Mouse (Mus musculus) midbrain, embryonic 16.5 days (tissue): ENCODE measurements around the gene Ahnak. TPM values are rescaled to one million over a fixed set of nuclear protein-coding genes. Genes with fewer than 3 reads are reported as not detected.

Experiments
- ATAC-seq: fragments of 200-750 bp; cut with Nextera tagmentation; 2 replicates; pipeline ENCODE4 v1.8.0; 2017; ENCODE audit warnings: moderate TSS enrichment
- H3K27ac ChIP-seq: fragments of 300-500 bp; sonication (generic); 2 replicates; pipeline ENCODE4 v1.5.1; 2014; ENCODE audit warnings: mild to moderate bottlenecking, low read length, mixed read lengths
- H3K27me3 ChIP-seq: fragments of 300-500 bp; sonication (generic); 2 replicates; pipeline ENCODE4 v1.6.1; 2014; ENCODE audit warnings: low read depth, low read length, mixed read lengths; ENCODE audit not compliant: control insufficient read depth, insufficient read depth
- H3K36me3 ChIP-seq: fragments of 300-500 bp; sonication (generic); 2 replicates; pipeline ENCODE4 v1.6.1; 2014; ENCODE audit warnings: mild to moderate bottlenecking, low read length, moderate library complexity, mixed read lengths; ENCODE audit not compliant: control insufficient read depth, insufficient read depth
- H3K4me1 ChIP-seq: fragments of 300-500 bp; sonication (generic); 2 replicates; pipeline ENCODE4 v1.6.1; 2014; ENCODE audit warnings: mild to moderate bottlenecking, low read length, mixed read lengths; ENCODE audit not compliant: control insufficient read depth, insufficient read depth
- H3K4me2 ChIP-seq: fragments of 300-500 bp; sonication (generic); 2 replicates; pipeline ENCODE4 v1.6.1; 2014; ENCODE audit warnings: mild to moderate bottlenecking, low read length, mixed read lengths
- H3K4me3 ChIP-seq: fragments of 300-500 bp; sonication (generic); 2 replicates; pipeline ENCODE4 v1.5.1; 2014; ENCODE audit warnings: low read depth, mild to moderate bottlenecking, low read length, moderate library complexity, mixed read lengths
- H3K9ac ChIP-seq: fragments of 300-500 bp; sonication (generic); 2 replicates; pipeline ENCODE4 v1.6.1; 2014; ENCODE audit warnings: low read depth, low read length, mixed read lengths
- H3K9me3 ChIP-seq: fragments of 300-500 bp; sonication (generic); replicated peaks from 2 replicates; pipeline ENCODE4 v1.6.1; 2014; ENCODE audit warnings: mild to moderate bottlenecking, low read length, mixed read lengths; ENCODE audit not compliant: control insufficient read depth, poor library complexity, severe bottlenecking
- WGBS: fragments of 180-500 bp; shearing (Covaris S2); extraction: QIAGEN DNeasy Blood & Tissue Kit; methylation state at CpG from one replicate; pipeline ENCODE4 v1.1.7; 2014; 5-methylcytosine and 5-hydroxymethylcytosine counted together
- polyA plus RNA-seq: library from polyadenylated mRNA; unstranded; fragments of >200 nt; fragmentation: Nextera tagmentation; extraction: Ambion mirVana; gene quantifications from 2 replicates; pipeline ENCODE4 v1.2.1, GENCODE M21; 2015

Gene Ahnak
- 2.7 and 3.2 TPM in 2 replicates for polyA plus RNA-seq

DNA sequence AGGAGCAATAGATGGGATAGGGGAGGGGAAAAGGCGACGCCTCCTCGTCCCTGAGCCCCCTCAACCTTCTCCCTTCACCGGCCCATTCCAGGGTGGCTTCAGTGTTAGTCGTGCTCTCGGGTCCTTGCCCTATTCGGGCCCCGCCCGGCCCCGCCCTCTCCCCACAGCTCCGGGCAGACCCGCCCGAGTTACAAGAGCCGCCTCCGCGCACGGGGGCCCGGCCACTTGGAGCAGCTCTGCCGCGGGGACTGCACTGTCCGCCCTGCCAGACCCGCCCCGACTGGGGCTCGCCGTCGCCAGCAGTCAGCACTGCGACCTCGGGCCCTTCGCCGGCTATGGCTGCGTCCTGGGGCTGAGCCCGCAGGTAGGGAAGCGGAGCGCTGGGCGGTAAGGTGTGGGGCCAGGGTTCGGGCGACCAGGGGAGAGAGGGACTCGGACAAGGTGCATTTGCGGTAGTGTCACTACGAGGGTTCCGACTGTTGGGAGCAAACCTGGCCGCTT is at the start of gene Ahnak:
TSS of gene Ahnak (plus strand) at position 219 of the 501 bp plus-strand sequence.
- Histone ChIP-seq H3K9ac (peak within 1 kb of the TSS; percentile 59), H3K4me1 (peaks cover 29% of the 10 kb centered on the region), H3K27ac (no peak within 1 kb of the TSS), H3K4me3 (peak within 1 kb of the TSS; percentile 41), H3K27me3 (peaks cover 13% of the 10 kb centered on the region), H3K4me2 (peak within 1 kb of the TSS; percentile 66), H3K36me3 (no peaks in the 10 kb centered on the region), H3K9me3 (no peaks in the 10 kb centered on the region)
- WGBS, result under 1% methylated on average over 36 of the region's 42 CpGs
- ATAC-seq, result 0 out of 2 replicates have a peak, but pooled peaks have one; percentile 9

DNA sequence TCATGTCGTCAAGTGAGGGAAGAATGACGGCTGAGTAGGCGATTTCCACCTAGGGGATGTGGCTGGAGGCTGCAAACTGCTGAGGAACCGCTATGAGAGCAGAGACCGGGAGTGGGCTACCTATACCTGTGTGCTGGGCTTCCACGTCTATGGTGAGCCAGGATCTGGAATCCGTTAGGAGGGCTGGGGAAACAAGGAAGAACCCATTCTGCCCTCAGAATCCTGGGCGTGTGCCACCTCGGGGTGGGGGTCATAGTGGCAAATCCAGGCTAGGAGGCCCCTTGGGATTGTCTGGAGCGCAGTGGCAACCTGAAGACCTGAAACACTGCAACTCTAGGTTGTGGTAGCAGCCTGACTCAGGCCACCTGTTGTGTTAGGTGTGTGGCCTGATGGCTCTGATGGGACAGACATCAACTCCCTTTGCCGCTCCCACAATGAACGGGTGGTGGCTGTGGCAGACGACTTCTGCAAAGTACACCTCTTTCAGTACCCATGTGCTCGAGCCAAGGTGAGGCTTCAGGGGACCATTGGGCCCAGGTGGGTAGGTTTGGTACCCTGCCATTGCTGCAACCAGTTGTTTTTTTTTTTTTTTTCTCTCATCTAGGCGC is 48.5 kb upstream of the Ahnak start:
- no peak overlapping the region for H3K4me2 ChIP-seq
- no peak overlapping the region for H3K4me3 ChIP-seq
- H3K9me3 ChIP-seq, result no peaks in the 10 kb centered on the region
- H3K27ac ChIP-seq, result no peak overlapping the region
- H3K27me3 ChIP-seq, result no peaks in the 10 kb centered on the region
- ATAC-seq, result no peak
- WGBS, result 81% methylated on average over 15 of the region's 15 CpGs
- peaks cover 6% of the 10 kb centered on the region for H3K36me3 ChIP-seq
- H3K9ac ChIP-seq, result no peak overlapping the region
- H3K4me1 ChIP-seq, result peaks cover 28% of the 10 kb centered on the region

DNA sequence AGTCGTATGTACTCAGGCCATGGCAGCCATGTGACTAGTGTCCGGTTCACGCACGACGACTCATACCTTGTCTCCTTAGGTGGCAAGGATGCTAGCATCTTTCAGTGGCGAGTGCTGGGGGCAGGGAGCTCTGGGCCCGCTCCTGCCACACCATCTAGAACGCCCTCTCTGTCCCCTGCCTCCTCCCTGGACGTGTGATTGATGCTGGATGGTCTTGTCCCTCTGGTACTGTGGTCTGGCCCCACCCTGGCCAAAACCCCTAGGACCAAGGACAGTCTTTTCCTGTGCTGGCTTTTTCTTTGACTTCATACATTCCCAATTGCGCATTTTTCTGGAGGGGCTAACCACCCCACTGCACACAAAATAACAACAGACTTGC is 48.0 kb upstream of the Ahnak start:
- 34% methylated on average over 10 of the region's 10 CpGs for WGBS
- H3K36me3 ChIP-seq, result peaks cover 11% of the 10 kb centered on the region
- peak overlapping the region; percentile 64 for H3K9ac ChIP-seq
- no peaks in the 10 kb centered on the region for H3K27me3 ChIP-seq
- peak overlapping the region; percentile 92 for H3K4me3 ChIP-seq
- ATAC-seq, result peak; percentile 51
- no peaks in the 10 kb centered on the region for H3K9me3 ChIP-seq
- peak overlapping the region; percentile 57 for H3K4me2 ChIP-seq
- peaks cover 28% of the 10 kb centered on the region for H3K4me1 ChIP-seq
- H3K27ac ChIP-seq, result peak overlapping the region; percentile 44; the same call in 1 of the 2 replicates

DNA sequence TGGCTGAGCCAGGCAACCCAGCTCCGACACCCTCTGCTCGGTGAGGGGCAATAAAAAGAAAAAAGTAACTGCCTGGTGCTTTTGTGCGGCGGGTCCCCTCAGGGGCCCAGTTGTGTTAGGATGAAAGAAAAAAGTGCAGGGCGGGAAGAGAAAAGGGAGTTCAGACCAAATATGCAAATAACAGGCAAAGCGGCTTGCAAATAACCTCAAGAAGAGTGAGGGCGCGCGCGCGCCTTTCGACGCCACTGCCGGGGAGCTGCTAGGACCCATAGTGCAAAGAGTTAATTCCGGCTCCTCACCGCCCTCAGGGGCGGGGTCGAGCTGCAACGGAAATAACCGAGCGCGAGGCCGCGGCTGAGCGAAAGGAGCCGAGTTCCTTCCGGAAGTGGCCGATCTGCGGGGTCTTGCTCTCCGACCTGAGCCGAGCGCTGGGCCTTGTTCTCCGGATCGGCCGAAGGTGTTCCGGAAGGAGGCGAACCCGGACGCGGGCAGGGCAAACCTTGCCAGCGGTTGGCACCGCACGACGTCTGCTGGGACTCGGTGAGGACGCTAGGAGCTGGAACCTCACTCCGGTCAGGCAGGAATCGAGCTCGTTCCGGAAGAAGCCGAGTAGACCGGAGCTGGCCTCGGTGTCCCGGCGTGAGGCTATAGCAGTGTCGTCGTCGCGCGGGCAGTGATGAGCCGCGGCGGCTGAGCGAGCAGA is 47.4 kb upstream of the Ahnak start, which contains the start of gene Mta2:
TSS of gene Mta2 (plus strand) at position 361 of the 703 bp plus-strand sequence.
- under 1% methylated on average over 63 of the region's 64 CpGs for WGBS
- Histone ChIP-seq H3K36me3 (peaks cover 13% of the 10 kb centered on the region), H3K4me3 (peak within 1 kb of the TSS; percentile 92), H3K27me3 (no peaks in the 10 kb centered on the region), H3K27ac (peak within 1 kb of the TSS; percentile 96), H3K4me1 (peaks cover 28% of the 10 kb centered on the region), H3K4me2 (peak within 1 kb of the TSS; percentile 57), H3K9ac (peak within 1 kb of the TSS; percentile 98), H3K9me3 (no peaks in the 10 kb centered on the region)
- ATAC-seq, result peak; percentile 97

DNA sequence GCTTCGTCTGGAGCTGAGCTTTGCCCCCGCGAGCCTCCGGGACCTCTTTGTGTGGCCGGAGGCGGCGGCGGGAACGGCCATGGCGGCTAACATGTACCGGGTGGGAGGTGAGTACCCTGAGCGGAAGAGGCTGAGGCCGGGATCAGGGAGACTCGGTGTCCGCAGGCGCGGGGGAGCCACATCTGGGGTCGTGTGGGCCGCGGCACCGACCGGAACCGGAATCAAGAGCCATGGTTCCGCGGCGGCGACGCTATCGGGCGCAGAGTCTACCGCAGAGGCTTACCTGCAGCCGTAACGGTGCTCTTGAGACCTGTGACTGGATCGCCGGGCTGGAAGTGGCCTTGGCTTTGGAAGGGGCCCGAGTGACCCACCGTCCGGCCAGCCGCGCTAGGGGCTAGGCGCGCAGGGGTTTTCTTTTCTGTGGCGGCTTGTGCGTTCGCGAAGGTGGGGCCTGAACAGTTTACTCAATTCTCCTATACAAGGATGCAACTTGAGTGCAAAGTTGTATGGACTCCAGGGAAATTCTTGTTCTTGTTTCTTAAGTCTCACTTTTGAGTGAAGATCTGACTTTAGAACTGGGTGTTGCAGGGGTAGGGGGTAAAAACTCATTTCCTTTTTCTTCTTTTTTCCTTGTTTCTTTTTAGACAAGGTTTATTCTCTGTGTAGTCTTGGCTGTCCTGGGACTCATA is 46.7 kb upstream of the Ahnak start:
- Histone ChIP-seq H3K27ac (peak overlapping the region; percentile 96), H3K9ac (peak overlapping the region; percentile 98), H3K36me3 (peaks cover 19% of the 10 kb centered on the region), H3K9me3 (no peaks in the 10 kb centered on the region), H3K4me3 (peak overlapping the region; percentile 92), H3K4me1 (peaks cover 28% of the 10 kb centered on the region), H3K4me2 (peak overlapping the region; percentile 57), H3K27me3 (no peaks in the 10 kb centered on the region)
- WGBS, result under 1% methylated on average over 46 of the region's 46 CpGs
- peak; percentile 80 for ATAC-seq

DNA sequence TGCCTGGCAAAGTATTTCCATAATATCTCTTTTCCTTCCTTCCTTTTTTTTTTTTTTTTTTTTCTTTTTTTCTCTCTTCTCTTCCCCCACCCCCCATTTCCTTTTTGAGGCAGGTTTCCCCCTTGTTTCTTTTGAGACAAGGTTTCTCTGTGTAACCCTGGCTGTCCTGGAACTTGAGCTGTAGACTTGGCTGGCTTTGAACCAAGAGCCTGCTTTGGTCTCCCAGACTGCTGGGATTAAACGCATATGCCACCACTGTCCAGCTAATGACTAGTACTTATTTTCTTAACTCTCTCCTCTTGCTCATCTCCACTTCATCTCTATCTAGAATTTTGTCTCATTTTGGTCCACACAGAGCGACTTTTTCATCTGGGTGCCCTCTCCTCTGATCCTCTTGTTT is 46.0 kb upstream of the Ahnak start:
- Histone ChIP-seq H3K36me3 (peaks cover 25% of the 10 kb centered on the region), H3K27me3 (no peaks in the 10 kb centered on the region), H3K4me1 (peaks cover 28% of the 10 kb centered on the region), H3K9ac (peak overlapping the region; percentile 98), H3K9me3 (no peaks in the 10 kb centered on the region), H3K4me3 (peak overlapping the region; percentile 92), H3K4me2 (peak overlapping the region; percentile 57), H3K27ac (no peak overlapping the region)
- 74% methylated on average over 2 of the region's 2 CpGs for WGBS
- no peak for ATAC-seq

DNA sequence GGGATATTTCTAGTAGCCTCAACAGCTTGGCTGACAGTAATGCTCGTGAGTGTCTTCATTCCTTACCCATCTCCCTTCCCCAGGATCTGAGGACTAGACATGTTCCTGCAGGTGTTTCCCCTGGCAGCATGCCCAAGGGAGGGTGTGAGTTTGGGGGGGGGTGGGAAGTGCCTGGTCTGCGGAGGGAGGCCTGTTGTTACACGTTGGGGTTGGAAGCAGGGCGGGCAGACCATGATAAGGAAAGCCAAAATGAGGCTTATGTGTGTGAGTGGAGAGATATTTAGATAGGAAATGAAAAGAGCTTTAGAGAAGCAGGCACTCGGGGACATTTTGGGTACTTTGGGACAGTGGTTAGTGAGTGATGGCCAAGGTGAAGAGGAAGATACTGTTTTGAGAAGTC is 45.0 kb upstream of the Ahnak start:
- H3K27ac ChIP-seq, result no peak overlapping the region
- no peaks in the 10 kb centered on the region for H3K9me3 ChIP-seq
- H3K4me2 ChIP-seq, result peak overlapping the region; percentile 27; the same call in 1 of the 2 replicates
- H3K36me3 ChIP-seq, result peaks cover 34% of the 10 kb centered on the region
- no peak overlapping the region for H3K4me3 ChIP-seq
- no peak for ATAC-seq
- H3K9ac ChIP-seq, result peak overlapping the region; percentile 40; the same call in 1 of the 2 replicates
- 74% methylated on average over 5 of the region's 5 CpGs for WGBS
- H3K27me3 ChIP-seq, result no peaks in the 10 kb centered on the region
- H3K4me1 ChIP-seq, result peaks cover 28% of the 10 kb centered on the region

DNA sequence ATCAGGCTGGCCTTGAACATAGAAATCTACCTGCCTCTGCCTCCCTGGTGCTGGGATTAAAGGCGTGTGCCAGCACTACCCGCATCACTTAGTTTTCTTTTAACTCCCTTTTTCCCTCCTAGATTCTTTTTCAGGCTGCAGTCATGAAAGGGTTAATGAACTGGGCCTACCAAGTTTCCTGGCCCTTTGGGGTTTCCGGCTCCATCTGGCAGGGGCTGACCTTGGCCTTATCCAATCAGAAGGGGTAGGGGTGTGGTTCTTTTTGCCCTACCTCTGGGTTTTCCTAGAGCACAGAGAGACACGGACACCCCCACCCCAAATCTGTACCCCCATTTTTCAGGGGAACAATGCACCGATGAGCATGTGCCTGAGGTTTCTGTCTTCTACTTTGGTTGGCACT is 44.3 kb upstream of the Ahnak start:
- H3K36me3 ChIP-seq, result peaks cover 38% of the 10 kb centered on the region
- WGBS, result 33% methylated on average over 5 of the region's 5 CpGs
- no peak overlapping the region for H3K9ac ChIP-seq
- H3K9me3 ChIP-seq, result no peaks in the 10 kb centered on the region
- H3K4me3 ChIP-seq, result no peak overlapping the region
- no peaks in the 10 kb centered on the region for H3K27me3 ChIP-seq
- H3K27ac ChIP-seq, result no peak overlapping the region
- peak overlapping the region; percentile 27; the same call in 1 of the 2 replicates for H3K4me2 ChIP-seq
- no peak for ATAC-seq
- peaks cover 28% of the 10 kb centered on the region for H3K4me1 ChIP-seq
